Mouse (Mus musculus): Measurements from ENCODE around the gene Pan2.

DNA sequence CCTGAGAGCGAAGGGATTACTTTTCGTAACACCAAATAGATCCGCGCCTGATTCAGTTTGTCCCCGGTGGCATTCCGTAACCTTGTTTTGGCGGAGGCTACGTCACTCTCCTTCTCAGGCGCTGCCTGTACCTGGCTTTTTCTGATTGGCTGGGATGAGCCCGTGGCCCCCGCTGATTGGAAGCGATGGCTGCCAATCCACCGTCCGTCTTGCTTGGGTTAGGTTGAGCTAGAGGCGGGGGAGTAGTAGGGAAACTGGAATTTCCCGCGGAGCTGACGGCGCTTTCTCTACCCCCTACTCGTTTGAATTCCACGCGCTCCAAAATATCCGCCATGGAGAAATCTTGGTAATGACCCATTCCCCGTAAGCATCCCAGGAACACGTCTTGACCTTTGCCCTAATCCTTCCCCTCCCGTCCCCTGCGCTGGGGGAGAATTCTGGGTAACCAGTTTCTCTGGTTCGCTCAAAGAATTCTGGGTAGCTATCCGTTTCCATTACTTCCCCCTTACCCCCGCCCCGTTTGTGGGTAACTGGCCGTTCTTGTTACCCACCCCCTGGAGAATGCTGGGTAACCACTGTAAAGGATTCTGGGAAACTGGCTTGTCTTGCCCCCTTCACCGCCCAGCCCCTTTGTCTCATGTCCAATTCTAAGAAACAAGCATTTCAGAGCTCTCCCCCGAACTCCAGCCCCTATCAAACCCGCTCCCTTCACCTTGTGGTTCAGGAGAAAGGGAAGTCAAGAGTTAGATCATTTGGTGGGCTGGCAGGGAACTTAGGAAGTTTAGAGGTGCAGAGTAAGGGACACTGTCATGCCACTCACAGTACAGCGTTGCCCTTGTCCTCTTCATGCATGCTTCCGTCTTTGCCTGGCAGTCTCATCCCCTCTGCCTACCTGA lies at the start of gene Pan2:
- TF ChIP-seq GATA1 (IDR thresholded peaks at IDR 0.05; ENCODE audit: low read length) (no peak), TAL1 (IDR thresholded peaks at IDR 0.05; ENCODE audit: low read length) (no peak)

Measured in erythroblast, embryonic 14.5 days (primary cell).